Mouse (Mus musculus) erythroblast, embryonic 14.5 days (primary cell): Measurements from ENCODE around the gene Tph1.

Experiments used
- GATA1 ChIP-seq: IDR thresholded peaks from 2 replicates; pipeline ENCODE4 v1.6.1; 2012; ENCODE audit warnings: low read length, inconsistent platforms, mixed read lengths
- TAL1 ChIP-seq: IDR thresholded peaks from 3 replicates; pipeline ENCODE4 v1.6.1; 2012; ENCODE audit warnings: low read length, inconsistent platforms, mixed read lengths

DNA sequence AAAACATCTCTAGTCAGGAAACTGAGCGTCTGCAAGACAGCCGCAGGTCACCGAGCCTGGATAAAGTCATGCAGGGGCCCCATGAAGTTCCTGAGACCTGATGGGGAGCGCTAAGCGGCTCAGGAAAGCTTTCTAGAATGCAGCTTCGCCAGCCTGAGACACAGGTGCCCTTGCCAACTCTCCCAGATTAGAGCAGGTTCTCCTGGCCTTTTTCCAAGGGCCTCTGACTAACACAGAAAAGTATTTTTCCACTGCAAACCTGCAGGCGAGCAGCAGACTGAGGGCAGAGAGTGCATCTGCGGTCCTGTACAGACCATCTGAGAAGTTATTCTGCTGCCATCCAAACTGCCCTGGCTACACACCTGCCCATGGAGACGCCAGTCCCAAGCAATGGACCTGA is 60.4 kb downstream of the Tph1 start:
- TF ChIP-seq TAL1 (no peak), GATA1 (no peak)
